Mouse (Mus musculus): ENCODE data around the gene Bola2.
"Not testable (repeated sequence)": the region's sequence is repeated elsewhere in the genome, so short reads cannot be mapped to it uniquely, and the experiment has no call there.

Bola2 gene

GRCm38 (mm10) chr7:126708175-126708952, 13.2 kb downstream of the Bola2 start:
- DNase-seq (ENCODE audit: low spot score) = no peak

GRCm38 (mm10) chr7:126710266-126710665, 15.1 kb downstream of the Bola2 start:
- no peak for DNase-seq (ENCODE audit: low spot score)

- DNase-seq (ENCODE audit: low spot score) = no peak
These were observed 16.7 kb downstream of the Bola2 start for GRCm38 (mm10) chr7:126711910-126712309.

GRCm38 (mm10) chr7:126715679-126716078, 20.5 kb downstream of the Bola2 start:
- DNase-seq (ENCODE audit: low spot score) = no peak

GRCm38 (mm10) chr7:126717566-126717965, 22.4 kb downstream of the Bola2 start:
- DNase-seq (ENCODE audit: low spot score) = no peak

- no peak for DNase-seq (ENCODE audit: low spot score)
These were observed 23.7 kb downstream of the Bola2 start for GRCm38 (mm10) chr7:126718787-126719337.

GRCm38 (mm10) chr7:126721635-126722034, 26.4 kb downstream of the Bola2 start:
- DNase-seq (ENCODE audit: low spot score) = no peak

- no peak for DNase-seq (ENCODE audit: low spot score)
These were observed 29.9 kb downstream of the Bola2 start for GRCm38 (mm10) chr7:126725077-126725476.

- DNase-seq (ENCODE audit: low spot score) = no peak
These were observed 30.5 kb downstream of the Bola2 start for GRCm38 (mm10) chr7:126725667-126726066.

GRCm38 (mm10) chr7:126730256-126730789, 35.1 kb downstream of the Bola2 start:
- DNase-seq (ENCODE audit: low spot score) = not testable (repeated sequence)

GRCm38 (mm10) chr7:126736122-126736521, 40.9 kb downstream of the Bola2 start:
- no peak for DNase-seq (ENCODE audit: low spot score)

GRCm38 (mm10) chr7:126739551-126739950, 44.4 kb downstream of the Bola2 start:
- no peak for DNase-seq (ENCODE audit: low spot score)

- DNase-seq (ENCODE audit: low spot score) = no peak
These were observed 45.0 kb downstream of the Bola2 start for GRCm38 (mm10) chr7:126740132-126740735.

GRCm38 (mm10) chr7:126740977-126741376, 45.8 kb downstream of the Bola2 start:
- no peak for DNase-seq (ENCODE audit: low spot score)

GRCm38 (mm10) chr7:126741452-126741851, 46.3 kb downstream of the Bola2 start:
- DNase-seq (ENCODE audit: low spot score) = no peak

- DNase-seq (ENCODE audit: low spot score) = no peak
These were observed 46.8 kb downstream of the Bola2 start for GRCm38 (mm10) chr7:126741964-126742482.

- DNase-seq (ENCODE audit: low spot score) = no peak
These were observed 50.9 kb downstream of the Bola2 start for GRCm38 (mm10) chr7:126746066-126746465.

- peak; percentile 86 for DNase-seq (ENCODE audit: low spot score)
These were observed 51.6 kb downstream of the Bola2 start for GRCm38 (mm10) chr7:126746798-126747197.

- DNase-seq (ENCODE audit: low spot score) = peak; percentile 44
These were observed 53.6 kb downstream of the Bola2 start for GRCm38 (mm10) chr7:126748824-126749223.

Data from yolk sac, embryonic 10.5 days (tissue).